Mouse (Mus musculus) heart, postnatal 0 days (tissue): ENCODE results near the gene Pdf. TPM values are rescaled to one million over a fixed set of nuclear protein-coding genes. Genes with fewer than 3 reads are reported as not detected.
A peak's percentile ranks its signal among the peaks of the same experiment; 100 is the strongest.
"Not testable (repeated sequence)": the region's sequence is repeated elsewhere in the genome, so short reads cannot be mapped to it uniquely, and the experiment has no call there.

Experiments used
- ATAC-seq: fragments of 200-750 bp; cut with Nextera tagmentation; 2 replicates; pipeline ENCODE4 v1.8.0; 2017; ENCODE audit warnings: low read depth, moderate number of reproducible peaks, moderate library complexity; ENCODE audit not compliant: insufficient read depth
- DNase-seq: peaks from one replicate; pipeline ENCODE4 v3.0.0-alpha.2; 2016; ENCODE audit warnings: low spot score
- H3K27ac ChIP-seq: fragments of 300-500 bp; sonication (generic); 2 replicates; pipeline ENCODE4 v1.5.1; 2014; ENCODE audit warnings: low read depth, mild to moderate bottlenecking
- H3K27me3 ChIP-seq: fragments of 300-500 bp; sonication (generic); 2 replicates; pipeline ENCODE4 v1.6.1; 2014; ENCODE audit warnings: low read length, mixed read lengths; ENCODE audit not compliant: control insufficient read depth, insufficient read depth
- H3K36me3 ChIP-seq: fragments of 300-500 bp; sonication (generic); replicated peaks from 2 replicates; pipeline ENCODE4 v1.6.1; 2014; ENCODE audit warnings: low read length, mixed read lengths; ENCODE audit not compliant: control insufficient read depth, insufficient read depth
- H3K4me1 ChIP-seq: fragments of 300-500 bp; sonication (generic); 2 replicates; pipeline ENCODE4 v1.6.1; 2014; ENCODE audit warnings: antibody characterized with exemption; ENCODE audit not compliant: control insufficient read depth, insufficient read depth
- H3K4me2 ChIP-seq: fragments of 300-500 bp; sonication (generic); 2 replicates; pipeline ENCODE4 v1.6.1; 2014; ENCODE audit warnings: low read depth, mild to moderate bottlenecking, low read length, moderate library complexity
- H3K4me3 ChIP-seq: fragments of 300-500 bp; sonication (generic); 2 replicates; pipeline ENCODE4 v1.5.1; 2014; ENCODE audit warnings: low read depth, low read length
- H3K9ac ChIP-seq: fragments of 300-500 bp; sonication (generic); replicated peaks from 2 replicates; pipeline ENCODE4 v1.6.1; 2014; ENCODE audit warnings: low read depth, low read length, mixed read lengths
- H3K9me3 ChIP-seq: fragments of 300-500 bp; sonication (generic); replicated peaks from 2 replicates; pipeline ENCODE4 v1.6.1; 2016; ENCODE audit warnings: low read length; ENCODE audit not compliant: control insufficient read depth
- CTCF ChIP-seq: IDR thresholded peaks from 2 replicates; pipeline ENCODE4 v1.5.1; 2016; ENCODE audit warnings: antibody characterized with exemption, control low read depth, low read depth
- EP300 ChIP-seq: IDR thresholded peaks from 2 replicates; pipeline ENCODE4 v1.6.1; 2016; ENCODE audit warnings: antibody characterized with exemption, low read depth
- WGBS: fragments of 180-500 bp; shearing (Covaris S2); extraction: QIAGEN DNeasy Blood & Tissue Kit; methylation state at CpG from one replicate; pipeline ENCODE4 v1.1.7; 2014; 5-methylcytosine and 5-hydroxymethylcytosine counted together
- polyA plus RNA-seq: library from polyadenylated mRNA; unstranded; fragments of >200 nt; fragmentation: Nextera tagmentation; extraction: Ambion mirVana; gene quantifications from 2 replicates; pipeline ENCODE4 v1.2.1, GENCODE M21; 2015
- total RNA-seq: library from RNA; depleted of rRNA; stranded (reverse); fragments of >200 nt; gene quantifications from 2 replicates; pipeline ENCODE4 v1.2.3, GENCODE M21; 2014; ENCODE audit warnings: low replicate concordance

Pdf gene
- total and polyA plus RNA-seq, 2 experiments from 2014 or later, result 59.7 to 90.4 TPM

- DNase-seq (no peak), ATAC-seq (no peak)
- Histone ChIP-seq H3K9ac (no peak overlapping the region), H3K4me3 (no peak overlapping the region), H3K36me3 (peaks cover 66% of the 10 kb centered on the region), H3K4me2 (no peak overlapping the region; the same call in 1 of the 2 replicates), H3K9me3 (no peaks in the 10 kb centered on the region), H3K4me1 (0 out of 2 replicates have a peak, but pooled peaks cover 13% of the 10 kb centered on the region), H3K27me3 (no peaks in the 10 kb centered on the region), H3K27ac (0 out of 2 replicates have a peak overlapping the region, but pooled peaks have one; percentile 93)
- TF ChIP-seq EP300 (no peak), CTCF (no peak)
- WGBS, result 91% methylated on average over 4 of the region's 4 CpGs
These were observed 1.1 kb upstream of the Pdf start for GRCm38 (mm10) chr8:107049480-107049879.

- H3K36me3 ChIP-seq, result peaks cover 71% of the 10 kb centered on the region
- 0 out of 2 replicates have a peak, but pooled peaks cover 13% of the 10 kb centered on the region for H3K4me1 ChIP-seq
- no peak for ATAC-seq
- no peak overlapping the region for H3K4me3 ChIP-seq
- no peaks in the 10 kb centered on the region for H3K9me3 ChIP-seq
- peak overlapping the region; percentile 87 for H3K4me2 ChIP-seq
- TF ChIP-seq EP300, result no peak
- no peak for TF ChIP-seq CTCF
- WGBS, result 44% methylated on average over 5 of the region's 5 CpGs
- H3K27ac ChIP-seq, result no peak overlapping the region
- no peaks in the 10 kb centered on the region for H3K27me3 ChIP-seq
- H3K9ac ChIP-seq, result no peak overlapping the region
- no peak for DNase-seq
These were observed 1.4 kb downstream of the Pdf start for GRCm38 (mm10) chr8:107046976-107047375.

- H3K27ac ChIP-seq, result no peak overlapping the region
- H3K4me2 ChIP-seq, result no peak overlapping the region
- H3K27me3 ChIP-seq, result no peaks in the 10 kb centered on the region
- peaks cover 71% of the 10 kb centered on the region for H3K36me3 ChIP-seq
- 88% methylated on average over 6 of the region's 6 CpGs for WGBS
- H3K4me3 ChIP-seq, result no peak overlapping the region
- 0 out of 2 replicates have a peak, but pooled peaks cover 13% of the 10 kb centered on the region for H3K4me1 ChIP-seq
- H3K9ac ChIP-seq, result no peak overlapping the region
- no peaks in the 10 kb centered on the region for H3K9me3 ChIP-seq
- DNase-seq, result no peak
- no peak for ATAC-seq
- TF ChIP-seq EP300, result no peak
- TF ChIP-seq CTCF, result no peak
These were observed 2.9 kb downstream of the Pdf start for GRCm38 (mm10) chr8:107045478-107045877.

GRCm38 (mm10) chr8:107040632-107041031, 7.8 kb downstream of the Pdf start:
- TF ChIP-seq EP300, result no peak
- no peak for TF ChIP-seq CTCF
- ATAC-seq, result no peak
- H3K27me3 ChIP-seq, result no peaks in the 10 kb centered on the region
- H3K9ac ChIP-seq, result no peak overlapping the region
- DNase-seq, result no peak
- H3K4me1 ChIP-seq, result 0 out of 2 replicates have a peak, but pooled peaks cover 3% of the 10 kb centered on the region
- H3K4me3 ChIP-seq, result no peak overlapping the region
- 71% methylated on average over 7 of the region's 7 CpGs for WGBS
- no peaks in the 10 kb centered on the region for H3K9me3 ChIP-seq
- peaks cover 82% of the 10 kb centered on the region for H3K36me3 ChIP-seq
- H3K27ac ChIP-seq, result no peak overlapping the region
- H3K4me2 ChIP-seq, result no peak overlapping the region

GRCm38 (mm10) chr8:107036626-107037025, 11.8 kb downstream of the Pdf start:
- Histone ChIP-seq H3K27me3 (no peaks in the 10 kb centered on the region), H3K27ac (no peak overlapping the region), H3K9ac (no peak overlapping the region), H3K36me3 (peaks cover 46% of the 10 kb centered on the region), H3K9me3 (no peaks in the 10 kb centered on the region), H3K4me1 (0 out of 2 replicates have a peak, but pooled peaks cover 13% of the 10 kb centered on the region), H3K4me2 (no peak overlapping the region), H3K4me3 (no peak overlapping the region)
- WGBS, result 71% methylated on average over 8 of the region's 8 CpGs
- no peak for TF ChIP-seq EP300
- no peak for TF ChIP-seq CTCF
- DNase-seq, result peak; percentile 28
- ATAC-seq, result peak; percentile 43; the same call in 1 of the 2 replicates

GRCm38 (mm10) chr8:107035641-107036040, 12.8 kb downstream of the Pdf start:
- peaks cover 36% of the 10 kb centered on the region for H3K36me3 ChIP-seq
- H3K27ac ChIP-seq, result no peak overlapping the region
- WGBS, result 89% methylated on average over 3 of the region's 3 CpGs
- H3K4me3 ChIP-seq, result no peak overlapping the region
- ATAC-seq (no peak), DNase-seq (no peak)
- no peaks in the 10 kb centered on the region for H3K9me3 ChIP-seq
- H3K4me1 ChIP-seq, result 0 out of 2 replicates have a peak, but pooled peaks cover 13% of the 10 kb centered on the region
- no peaks in the 10 kb centered on the region for H3K27me3 ChIP-seq
- TF ChIP-seq CTCF, result no peak
- no peak for TF ChIP-seq EP300
- H3K4me2 ChIP-seq, result no peak overlapping the region
- H3K9ac ChIP-seq, result no peak overlapping the region

- 92% methylated on average over 2 of the region's 2 CpGs for WGBS
- not testable (repeated sequence) for DNase-seq, H3K27me3 ChIP-seq, H3K4me3 ChIP-seq, H3K9me3 ChIP-seq, H3K9ac ChIP-seq, ATAC-seq, H3K27ac ChIP-seq, H3K4me2 ChIP-seq
- 0 out of 2 replicates have a peak, but pooled peaks cover 13% of the 10 kb centered on the region for H3K4me1 ChIP-seq
- peaks cover 16% of the 10 kb centered on the region for H3K36me3 ChIP-seq
These were observed 14.8 kb downstream of the Pdf start for GRCm38 (mm10) chr8:107033609-107034008.
